Mouse (Mus musculus): Measurements from ENCODE around the gene Pdcd6ip. TPM values are rescaled to one million over a fixed set of nuclear protein-coding genes. Genes with fewer than 3 reads are reported as not detected.

Gene Pdcd6ip
- polyA plus RNA-seq (2015; fragmentation: Nextera tagmentation; extraction: Ambion mirVana): 86.1 and 89.8 TPM in 2 replicates

- H3K27me3 ChIP-seq (replicated peaks): no peaks in the 10 kb centered on the region
- no peaks in the 10 kb centered on the region for H3K36me3 ChIP-seq
- peaks cover 12% of the 10 kb centered on the region; the same call in 1 of the 2 replicates for H3K4me1 ChIP-seq
- H3K4me2 ChIP-seq: peak within 1 kb of the TSS; percentile 54
- H3K9me3 ChIP-seq: no peaks in the 10 kb centered on the region
- H3K9ac ChIP-seq: peak within 1 kb of the TSS; percentile 80
- peak; percentile 89 for ATAC-seq (ENCODE audit: insufficient read depth, low FRiP score, low read depth)
- H3K4me3 ChIP-seq (replicated peaks): peak within 1 kb of the TSS; percentile 73
- 1% methylated on average over 73 of the region's 77 CpGs for WGBS
- peak within 1 kb of the TSS; percentile 91 for H3K27ac ChIP-seq
Measured at GRCm38 (mm10) chr9:113707481-113708360, at the start of gene Pdcd6ip. Pdcd6ip (minus strand) TSS chr9:113708259.

- H3K4me1 ChIP-seq: no peaks in the 10 kb centered on the region
- WGBS: 83% methylated on average over 15 of the region's 15 CpGs
- no peak overlapping the region for H3K4me3 ChIP-seq (replicated peaks)
- peak; percentile 86 for ATAC-seq (ENCODE audit: insufficient read depth, low FRiP score, low read depth)
- no peaks in the 10 kb centered on the region for H3K36me3 ChIP-seq
- no peaks in the 10 kb centered on the region for H3K27me3 ChIP-seq (replicated peaks)
- no peak overlapping the region for H3K27ac ChIP-seq
- no peak overlapping the region for H3K9ac ChIP-seq
- H3K4me2 ChIP-seq: no peak overlapping the region
- no peaks in the 10 kb centered on the region for H3K9me3 ChIP-seq
Measured at GRCm38 (mm10) chr9:113755888-113756719, 48.0 kb upstream of the Pdcd6ip start.

GRCm38 (mm10) chr9:113749356-113749755, 41.3 kb upstream of the Pdcd6ip start:
- Histone ChIP-seq H3K27me3 (replicated peaks) (no peaks in the 10 kb centered on the region), H3K4me2 (no peak overlapping the region), H3K4me1 (no peaks in the 10 kb centered on the region), H3K9me3 (no peaks in the 10 kb centered on the region), H3K36me3 (no peaks in the 10 kb centered on the region), H3K9ac (no peak overlapping the region), H3K4me3 (replicated peaks) (no peak overlapping the region), H3K27ac (no peak overlapping the region)
- no peak for ATAC-seq (ENCODE audit: insufficient read depth, low FRiP score, low read depth)
- 57% methylated on average over 7 of the region's 7 CpGs for WGBS

- ATAC-seq (ENCODE audit: insufficient read depth, low FRiP score, low read depth): no peak
- Histone ChIP-seq H3K4me1 (0 out of 2 replicates have a peak, but pooled peaks cover 3% of the 10 kb centered on the region), H3K36me3 (no peaks in the 10 kb centered on the region), H3K4me3 (replicated peaks) (no peak overlapping the region), H3K9me3 (no peaks in the 10 kb centered on the region), H3K27ac (no peak overlapping the region), H3K4me2 (no peak overlapping the region), H3K27me3 (replicated peaks) (no peaks in the 10 kb centered on the region), H3K9ac (no peak overlapping the region)
- WGBS: 53% methylated on average over 3 of the region's 3 CpGs
Measured at GRCm38 (mm10) chr9:113743291-113743690, 35.2 kb upstream of the Pdcd6ip start.

GRCm38 (mm10) chr9:113742361-113742794, 34.3 kb upstream of the Pdcd6ip start:
- ATAC-seq (ENCODE audit: insufficient read depth, low FRiP score, low read depth): no peak
- no peaks in the 10 kb centered on the region for H3K36me3 ChIP-seq
- 0 out of 2 replicates have a peak, but pooled peaks cover 3% of the 10 kb centered on the region for H3K4me1 ChIP-seq
- H3K9ac ChIP-seq: peak overlapping the region; percentile 86; the same call in 1 of the 2 replicates
- peak overlapping the region; percentile 96 for H3K4me3 ChIP-seq (replicated peaks)
- no peaks in the 10 kb centered on the region for H3K27me3 ChIP-seq (replicated peaks)
- H3K27ac ChIP-seq: no peak overlapping the region
- peak overlapping the region; percentile 84 for H3K4me2 ChIP-seq
- 3% methylated on average over 17 of the region's 17 CpGs for WGBS
- H3K9me3 ChIP-seq: no peaks in the 10 kb centered on the region

GRCm38 (mm10) chr9:113741637-113742137, 33.6 kb upstream of the Pdcd6ip start:
- ATAC-seq (ENCODE audit: insufficient read depth, low FRiP score, low read depth): peak; percentile 69
- Histone ChIP-seq H3K9me3 (no peaks in the 10 kb centered on the region), H3K27ac (peak overlapping the region; percentile 78), H3K4me3 (replicated peaks) (peak overlapping the region; percentile 96), H3K27me3 (replicated peaks) (no peaks in the 10 kb centered on the region), H3K36me3 (no peaks in the 10 kb centered on the region), H3K4me2 (peak overlapping the region; percentile 84), H3K9ac (peak overlapping the region; percentile 86), H3K4me1 (0 out of 2 replicates have a peak, but pooled peaks cover 3% of the 10 kb centered on the region)
- WGBS: under 1% methylated on average over 64 of the region's 64 CpGs

GRCm38 (mm10) chr9:113741108-113741636, 33.1 kb upstream of the Pdcd6ip start, which contains the start of gene Clasp2:
Clasp2 (plus strand) TSS chr9:113741473.
- no peaks in the 10 kb centered on the region for H3K27me3 ChIP-seq (replicated peaks)
- peak within 1 kb of the TSS; percentile 86 for H3K9ac ChIP-seq
- peak within 1 kb of the TSS; percentile 78 for H3K27ac ChIP-seq
- ATAC-seq (ENCODE audit: insufficient read depth, low FRiP score, low read depth): peak; percentile 93
- H3K9me3 ChIP-seq: no peaks in the 10 kb centered on the region
- peak within 1 kb of the TSS; percentile 96 for H3K4me3 ChIP-seq (replicated peaks)
- H3K4me2 ChIP-seq: peak within 1 kb of the TSS; percentile 84
- 0 out of 2 replicates have a peak, but pooled peaks cover 3% of the 10 kb centered on the region for H3K4me1 ChIP-seq
- WGBS: under 1% methylated on average over 57 of the region's 63 CpGs
- no peaks in the 10 kb centered on the region for H3K36me3 ChIP-seq

- Histone ChIP-seq H3K9ac (no peak overlapping the region), H3K9me3 (no peaks in the 10 kb centered on the region), H3K27ac (no peak overlapping the region), H3K4me2 (no peak overlapping the region), H3K27me3 (replicated peaks) (no peaks in the 10 kb centered on the region), H3K4me1 (0 out of 2 replicates have a peak, but pooled peaks cover 3% of the 10 kb centered on the region), H3K4me3 (replicated peaks) (no peak overlapping the region), H3K36me3 (no peaks in the 10 kb centered on the region)
- ATAC-seq (ENCODE audit: insufficient read depth, low FRiP score, low read depth): no peak
- 75% methylated on average over 6 of the region's 6 CpGs for WGBS
Measured at GRCm38 (mm10) chr9:113738941-113739340, 30.9 kb upstream of the Pdcd6ip start.

GRCm38 (mm10) chr9:113738021-113738420, 30.0 kb upstream of the Pdcd6ip start:
- no peak for ATAC-seq (ENCODE audit: insufficient read depth, low FRiP score, low read depth)
- Histone ChIP-seq H3K9me3 (no peaks in the 10 kb centered on the region), H3K27ac (no peak overlapping the region), H3K36me3 (no peaks in the 10 kb centered on the region), H3K9ac (no peak overlapping the region), H3K4me3 (replicated peaks) (no peak overlapping the region), H3K27me3 (replicated peaks) (no peaks in the 10 kb centered on the region), H3K4me1 (no peaks in the 10 kb centered on the region), H3K4me2 (no peak overlapping the region)
- WGBS: 72% methylated on average over 9 of the region's 9 CpGs

- H3K9me3 ChIP-seq: no peaks in the 10 kb centered on the region
- H3K27ac ChIP-seq: no peak overlapping the region
- no peaks in the 10 kb centered on the region for H3K36me3 ChIP-seq
- H3K4me2 ChIP-seq: no peak overlapping the region
- H3K4me1 ChIP-seq: no peaks in the 10 kb centered on the region
- H3K27me3 ChIP-seq (replicated peaks): no peaks in the 10 kb centered on the region
- no peak overlapping the region for H3K9ac ChIP-seq
- no peak overlapping the region for H3K4me3 ChIP-seq (replicated peaks)
- ATAC-seq (ENCODE audit: insufficient read depth, low FRiP score, low read depth): no peak
Measured at GRCm38 (mm10) chr9:113735920-113736319, 27.9 kb upstream of the Pdcd6ip start.

GRCm38 (mm10) chr9:113731540-113731939, 23.5 kb upstream of the Pdcd6ip start:
- Histone ChIP-seq H3K36me3 (no peaks in the 10 kb centered on the region), H3K4me1 (no peaks in the 10 kb centered on the region), H3K27ac (no peak overlapping the region), H3K9me3 (no peaks in the 10 kb centered on the region), H3K27me3 (replicated peaks) (no peaks in the 10 kb centered on the region), H3K9ac (no peak overlapping the region), H3K4me3 (replicated peaks) (no peak overlapping the region), H3K4me2 (no peak overlapping the region)
- WGBS: 81% methylated on average over 3 of the region's 3 CpGs
- ATAC-seq (ENCODE audit: insufficient read depth, low FRiP score, low read depth): no peak
